Mouse (Mus musculus): ENCODE measurements at regions not wholly inside any gene's neighbourhood (a gene's known extent, or its start where the extent isn't known, plus 50 kb on each side); places are given as distances from the start of the nearest gene placed in this dataset.

DNA sequence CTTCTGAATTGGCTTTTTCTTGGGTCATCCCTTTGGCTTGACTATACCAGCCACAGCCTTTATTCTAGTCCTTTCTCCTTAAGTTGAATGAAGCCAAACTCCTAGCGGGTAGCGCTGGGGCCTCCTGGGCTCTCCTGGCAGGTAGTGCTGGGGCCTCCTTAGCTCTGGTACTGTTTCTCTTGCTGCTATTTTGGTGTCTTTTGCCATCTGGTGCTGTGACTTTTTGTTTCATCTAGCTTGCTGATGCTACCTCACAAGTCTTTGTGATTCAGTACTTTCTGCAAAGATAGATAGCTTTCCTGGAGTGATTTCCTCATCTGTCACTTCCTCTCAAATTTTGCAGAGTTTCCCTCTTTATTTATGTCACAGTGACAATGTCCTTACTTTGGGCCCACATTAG, 90.1 kb downstream of the Tmem200c start:
- no peak for DNase-seq (ENCODE audit: low spot score in 2 of 2)

DNA sequence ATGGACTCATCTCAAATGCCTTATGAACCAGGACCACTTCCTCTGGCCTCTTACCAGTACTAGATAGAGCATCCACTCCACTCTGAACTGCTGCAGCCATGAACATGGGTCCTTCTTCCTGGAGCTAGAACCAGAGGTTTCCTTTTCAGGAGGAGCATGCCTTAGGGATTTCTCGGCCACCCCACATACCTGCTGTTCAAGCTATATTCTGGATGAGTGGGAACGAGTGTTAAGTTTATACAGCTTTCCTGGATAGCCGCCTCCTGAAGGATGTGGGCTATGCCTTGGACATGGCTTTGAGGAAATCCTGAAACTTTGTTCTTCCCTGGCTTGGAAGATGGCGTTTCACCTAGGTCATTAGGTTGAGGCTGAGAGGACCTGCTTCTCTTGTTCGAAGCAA, 91.8 kb downstream of the Tmem200c start:
- DNase-seq (ENCODE audit: low spot score in 2 of 2) = no peak

DNA sequence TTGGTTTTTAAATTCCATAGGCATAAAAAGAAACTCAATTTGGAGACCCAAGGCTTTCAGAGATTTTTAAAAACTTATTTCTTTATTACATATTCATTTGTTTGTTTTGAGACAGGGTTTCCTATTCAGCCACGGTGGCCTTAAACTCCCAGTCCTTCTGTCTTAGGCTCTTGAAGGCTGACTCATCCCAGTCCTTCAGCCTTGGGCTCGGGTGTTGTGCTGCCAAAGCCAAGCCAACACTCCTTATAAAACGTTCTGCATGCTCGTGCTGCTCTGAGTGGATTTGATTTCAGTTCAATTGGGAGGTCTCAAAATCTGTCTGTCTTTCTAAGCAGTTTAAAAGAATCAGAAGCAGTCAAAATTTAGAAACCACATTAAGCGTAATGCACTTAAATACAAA, 96.8 kb downstream of the Tmem200c start:
- no peak for DNase-seq (ENCODE audit: low spot score in 2 of 2)

DNA sequence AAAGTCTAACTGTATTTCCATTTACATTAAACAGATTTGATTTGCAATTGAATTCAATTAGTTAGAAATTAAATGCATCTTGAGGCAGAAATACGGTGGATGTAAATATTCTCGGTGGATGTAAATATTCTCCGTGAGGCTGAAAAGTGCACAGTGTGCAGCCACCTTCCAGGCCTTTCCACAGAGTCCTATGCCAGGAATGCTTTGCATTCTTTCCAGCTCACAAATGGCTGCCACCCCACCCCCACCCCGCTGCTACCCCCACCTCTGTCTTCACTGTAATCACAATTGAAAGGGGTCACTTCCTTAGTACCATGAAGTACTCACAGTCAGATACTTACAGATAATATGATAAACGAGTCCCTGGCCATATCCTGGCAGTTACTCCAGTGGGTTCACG, 101.0 kb downstream of the Tmem200c start:
- no peak for DNase-seq (ENCODE audit: low spot score in 2 of 2)

DNA sequence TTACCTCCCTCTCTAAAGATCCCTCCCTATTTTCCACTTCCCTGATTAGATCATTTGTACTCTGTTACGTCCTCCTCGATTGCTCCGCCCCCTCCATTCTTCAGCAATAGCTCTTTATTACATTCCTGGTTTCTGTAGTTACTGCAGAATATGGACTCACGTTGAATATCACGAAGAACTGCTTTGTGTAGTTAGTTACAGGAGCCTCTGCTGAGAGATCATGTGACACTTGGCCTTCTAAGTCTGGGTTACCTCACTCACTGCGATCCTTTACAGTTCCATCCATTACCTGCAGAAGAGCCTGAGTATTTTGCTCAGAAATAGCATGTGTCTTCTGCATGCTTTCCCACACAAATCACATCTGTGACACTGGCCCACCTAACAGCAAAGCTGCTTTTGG, 102.3 kb downstream of the Tmem200c start:
- DNase-seq (ENCODE audit: low spot score in 2 of 2) = no peak

GRCm38 (mm10) chr17:68933265-68933664, 106.8 kb downstream of the Tmem200c start:
- DNase-seq (ENCODE audit: low spot score in 2 of 2) = peak in 1 of 2 experiments; percentile 19

DNA sequence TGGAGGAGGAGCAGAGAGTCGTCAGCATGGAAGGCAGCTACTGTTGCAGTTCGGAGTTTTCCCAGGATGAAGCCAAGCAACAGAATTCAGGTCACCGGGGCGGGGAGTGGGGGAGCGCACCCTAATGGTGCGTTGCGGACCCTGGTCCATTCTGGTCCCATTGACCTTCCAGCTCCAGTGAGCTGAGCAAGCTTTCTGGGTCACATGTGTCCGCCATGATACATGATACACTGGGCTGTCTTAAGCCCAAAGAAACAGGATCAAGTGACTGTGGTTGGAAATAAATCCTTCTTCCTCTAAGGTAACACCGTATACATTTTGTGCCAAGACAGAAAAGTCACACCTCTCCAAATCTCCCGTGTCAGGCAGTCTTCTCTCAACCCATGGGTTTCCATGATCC, 107.6 kb downstream of the Tmem200c start:
- no peak for DNase-seq (ENCODE audit: low spot score in 2 of 2)

GRCm38 (mm10) chr17:68936016-68936415, 109.6 kb downstream of the Tmem200c start:
- no peak for DNase-seq (ENCODE audit: low spot score in 2 of 2)

- DNase-seq (ENCODE audit: low spot score in 2 of 2) = no peak
Observed at GRCm38 (mm10) chr17:68956275-68956674, 119.2 kb upstream of the Epb41l3 start.

DNA sequence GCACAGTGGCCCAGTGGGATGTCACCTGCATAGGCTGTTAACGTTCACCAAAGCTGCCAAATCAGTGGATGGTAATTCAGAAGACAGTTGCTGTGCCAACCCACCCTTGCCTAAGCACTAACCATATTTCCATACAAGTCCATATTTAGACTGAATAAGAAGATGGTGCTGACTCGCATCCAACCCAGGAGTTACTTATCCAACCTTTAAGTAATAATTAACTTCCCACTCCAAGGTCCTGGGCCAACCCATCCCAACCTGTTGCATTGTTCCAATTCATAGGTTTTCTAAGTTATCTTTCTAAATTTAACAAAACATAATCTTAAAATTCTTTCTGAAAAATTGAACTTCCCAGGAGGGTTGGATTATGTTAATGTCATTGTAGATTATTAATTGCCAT, 114.3 kb upstream of the Epb41l3 start:
- no peak for DNase-seq (ENCODE audit: low spot score in 2 of 2)

- DNase-seq (ENCODE audit: low spot score in 2 of 2) = no peak
Observed at GRCm38 (mm10) chr17:68975606-68976005, 99.9 kb upstream of the Epb41l3 start.

- no peak for DNase-seq (ENCODE audit: low spot score in 2 of 2)
Observed at GRCm38 (mm10) chr17:68978151-68978550, 97.3 kb upstream of the Epb41l3 start.

- peak; percentile 9 to 54 for DNase-seq (ENCODE audit: low spot score in 2 of 2)
Observed at GRCm38 (mm10) chr17:68981120-68981519, 94.4 kb upstream of the Epb41l3 start.

DNA sequence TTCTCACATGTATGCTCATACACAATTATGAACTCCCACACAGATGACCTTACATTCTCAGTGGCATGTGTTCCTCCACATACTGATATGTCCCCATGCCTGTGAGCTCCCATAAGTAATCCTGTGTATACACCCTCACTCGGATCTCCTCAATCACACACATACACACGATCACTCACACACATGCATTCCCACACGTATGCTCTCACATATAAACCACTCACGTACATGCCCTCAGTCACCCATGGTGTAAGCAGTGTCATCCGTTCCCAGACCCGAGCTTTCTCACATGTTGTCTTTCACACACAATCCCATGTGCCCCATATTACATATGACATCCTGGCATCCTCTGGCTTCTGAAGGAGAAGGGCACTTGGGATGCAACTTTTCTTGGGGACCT, 93.4 kb upstream of the Epb41l3 start:
- DNase-seq (ENCODE audit: low spot score in 2 of 2) = no peak

GRCm38 (mm10) chr17:68999913-69000312, 75.6 kb upstream of the Epb41l3 start:
- no peak for DNase-seq (ENCODE audit: low spot score in 2 of 2)

DNA sequence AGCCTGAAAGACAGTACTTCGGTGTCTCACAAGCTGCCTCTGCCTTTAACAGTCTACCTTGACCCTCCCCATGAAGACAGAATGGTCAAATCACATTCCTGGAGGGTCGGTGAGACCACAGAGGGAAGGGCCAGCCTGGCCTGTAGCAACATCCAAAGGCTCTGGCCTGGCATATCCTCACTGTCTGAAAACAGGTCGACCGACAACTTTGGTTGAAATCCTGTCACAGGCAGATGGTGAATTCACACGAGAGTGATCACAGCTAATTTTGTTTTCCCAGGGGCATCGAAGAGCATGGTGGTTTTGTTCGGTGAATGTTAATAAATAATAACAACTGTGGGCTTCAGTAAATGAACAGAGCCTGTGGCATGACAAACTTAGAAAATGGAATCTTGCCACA, 71.4 kb upstream of the Epb41l3 start:
- DNase-seq (ENCODE audit: low spot score in 2 of 2) = no peak

DNA sequence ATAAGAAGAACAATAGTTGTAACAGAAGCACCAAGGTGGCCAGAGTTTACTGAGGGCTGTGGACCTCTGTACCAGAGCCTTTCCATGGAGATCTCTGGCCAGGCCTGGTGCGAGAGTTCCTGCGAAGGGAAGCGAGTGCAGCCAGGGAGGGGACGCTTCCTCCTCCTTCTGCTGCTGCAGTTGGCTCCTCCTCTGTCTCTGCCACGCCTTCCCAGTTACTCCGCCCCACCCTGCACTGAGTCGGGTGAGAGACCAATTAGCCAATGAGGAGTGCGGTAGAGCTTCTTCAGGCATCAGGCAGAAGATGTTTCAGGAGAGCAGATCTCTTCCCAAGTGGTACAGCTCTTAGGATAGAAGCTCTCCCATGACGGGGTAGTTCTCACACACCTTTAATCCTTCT, 69.2 kb upstream of the Epb41l3 start:
- DNase-seq (ENCODE audit: low spot score in 2 of 2) = no peak
